Mouse (Mus musculus) embryo, embryonic 10 days (tissue): ENCODE measurements around the gene Uchl1.

ENCODE experiments used
- DNase-seq: peaks from one replicate; pipeline ENCODE4 v3.0.0-alpha.2; 2015; ENCODE audit warnings: low spot score

The Uchl1 gene

GRCm38 (mm10) chr5:66710445-66711019 lies 34.6 kb downstream of the Uchl1 start:
- peak; percentile 64 for DNase-seq

GRCm38 (mm10) chr5:66712801-66713200 lies 36.9 kb downstream of the Uchl1 start:
- no peak for DNase-seq

GRCm38 (mm10) chr5:66715498-66715931 lies 39.6 kb downstream of the Uchl1 start:
- DNase-seq: no peak

GRCm38 (mm10) chr5:66717931-66718330 lies 42.0 kb downstream of the Uchl1 start:
- DNase-seq: no peak

- no peak for DNase-seq
Measured at GRCm38 (mm10) chr5:66718413-66718812, 42.5 kb downstream of the Uchl1 start.

- no peak for DNase-seq
Measured at GRCm38 (mm10) chr5:66718880-66719279, 43.0 kb downstream of the Uchl1 start.

GRCm38 (mm10) chr5:66720921-66721320 lies 45.0 kb downstream of the Uchl1 start:
- DNase-seq: no peak

GRCm38 (mm10) chr5:66722586-66722985 lies 46.7 kb downstream of the Uchl1 start:
- DNase-seq: no peak

- DNase-seq: no peak
Measured at GRCm38 (mm10) chr5:66723037-66723436, 47.1 kb downstream of the Uchl1 start.

- no peak for DNase-seq
Measured at GRCm38 (mm10) chr5:66723626-66724025, 47.7 kb downstream of the Uchl1 start.

- DNase-seq: no peak
Measured at GRCm38 (mm10) chr5:66729306-66729705, 53.4 kb downstream of the Uchl1 start.

- peak; percentile 90 for DNase-seq
Measured at GRCm38 (mm10) chr5:66730621-66731301, 54.9 kb downstream of the Uchl1 start.

GRCm38 (mm10) chr5:66731302-66731697 lies 55.4 kb downstream of the Uchl1 start:
- no peak for DNase-seq

GRCm38 (mm10) chr5:66733556-66733955 lies 57.7 kb downstream of the Uchl1 start:
- no peak for DNase-seq
